Mouse (Mus musculus): ENCODE results near the gene BC025920.

BC025920 gene

GRCm38 (mm10) chr10:81605974-81606751, at the start of gene BC025920:
Gene BC025920 (plus strand): TSS chr10:81606270.
- peak; percentile 95 for DNase-seq (ENCODE audit: low read depth, low spot score)

GRCm38 (mm10) chr10:81556282-81556681, 49.8 kb upstream of the BC025920 start:
- no peak for DNase-seq (ENCODE audit: low read depth, low spot score)

GRCm38 (mm10) chr10:81557491-81557890, 48.6 kb upstream of the BC025920 start:
- DNase-seq (ENCODE audit: low read depth, low spot score) = no peak

GRCm38 (mm10) chr10:81559163-81559626, 46.9 kb upstream of the BC025920 start, which contains the start of gene Aes:
Gene Aes (plus strand): TSS chr10:81559488.
- no peak for DNase-seq (ENCODE audit: low read depth, low spot score)

GRCm38 (mm10) chr10:81559627-81560539, 46.2 kb upstream of the BC025920 start:
- DNase-seq (ENCODE audit: low read depth, low spot score) = no peak

GRCm38 (mm10) chr10:81560719-81561459, 45.2 kb upstream of the BC025920 start:
- no peak for DNase-seq (ENCODE audit: low read depth, low spot score)

GRCm38 (mm10) chr10:81562411-81562810, 43.7 kb upstream of the BC025920 start:
- DNase-seq (ENCODE audit: low read depth, low spot score) = no peak

- DNase-seq (ENCODE audit: low read depth, low spot score) = no peak
Observed at GRCm38 (mm10) chr10:81563481-81563880, 42.6 kb upstream of the BC025920 start.

- DNase-seq (ENCODE audit: low read depth, low spot score) = no peak
Observed at GRCm38 (mm10) chr10:81564216-81564615, 41.9 kb upstream of the BC025920 start.

- DNase-seq (ENCODE audit: low read depth, low spot score) = no peak
Observed at GRCm38 (mm10) chr10:81564734-81565133, 41.3 kb upstream of the BC025920 start.

- DNase-seq (ENCODE audit: low read depth, low spot score) = no peak
Observed at GRCm38 (mm10) chr10:81565257-81566228, 40.5 kb upstream of the BC025920 start.

GRCm38 (mm10) chr10:81568381-81569191, 37.5 kb upstream of the BC025920 start:
- DNase-seq (ENCODE audit: low read depth, low spot score) = no peak

- no peak for DNase-seq (ENCODE audit: low read depth, low spot score)
Observed at GRCm38 (mm10) chr10:81569507-81570237, 36.4 kb upstream of the BC025920 start.

- no peak for DNase-seq (ENCODE audit: low read depth, low spot score)
Observed at GRCm38 (mm10) chr10:81570238-81570800, 35.8 kb upstream of the BC025920 start.

GRCm38 (mm10) chr10:81570831-81571500, 35.1 kb upstream of the BC025920 start:
- peak; percentile 90 for DNase-seq (ENCODE audit: low read depth, low spot score)

GRCm38 (mm10) chr10:81571501-81571876, 34.6 kb upstream of the BC025920 start:
- DNase-seq (ENCODE audit: low read depth, low spot score) = peak; percentile 98

GRCm38 (mm10) chr10:81572133-81572671, 33.9 kb upstream of the BC025920 start:
- DNase-seq (ENCODE audit: low read depth, low spot score) = no peak

- DNase-seq (ENCODE audit: low read depth, low spot score) = no peak
Observed at GRCm38 (mm10) chr10:81572975-81573374, 33.1 kb upstream of the BC025920 start.

Data from retina, postnatal 7 days (tissue).